11 mouse cellular contexts compared by ENCODE assay signal in the genomic region with DNA sequence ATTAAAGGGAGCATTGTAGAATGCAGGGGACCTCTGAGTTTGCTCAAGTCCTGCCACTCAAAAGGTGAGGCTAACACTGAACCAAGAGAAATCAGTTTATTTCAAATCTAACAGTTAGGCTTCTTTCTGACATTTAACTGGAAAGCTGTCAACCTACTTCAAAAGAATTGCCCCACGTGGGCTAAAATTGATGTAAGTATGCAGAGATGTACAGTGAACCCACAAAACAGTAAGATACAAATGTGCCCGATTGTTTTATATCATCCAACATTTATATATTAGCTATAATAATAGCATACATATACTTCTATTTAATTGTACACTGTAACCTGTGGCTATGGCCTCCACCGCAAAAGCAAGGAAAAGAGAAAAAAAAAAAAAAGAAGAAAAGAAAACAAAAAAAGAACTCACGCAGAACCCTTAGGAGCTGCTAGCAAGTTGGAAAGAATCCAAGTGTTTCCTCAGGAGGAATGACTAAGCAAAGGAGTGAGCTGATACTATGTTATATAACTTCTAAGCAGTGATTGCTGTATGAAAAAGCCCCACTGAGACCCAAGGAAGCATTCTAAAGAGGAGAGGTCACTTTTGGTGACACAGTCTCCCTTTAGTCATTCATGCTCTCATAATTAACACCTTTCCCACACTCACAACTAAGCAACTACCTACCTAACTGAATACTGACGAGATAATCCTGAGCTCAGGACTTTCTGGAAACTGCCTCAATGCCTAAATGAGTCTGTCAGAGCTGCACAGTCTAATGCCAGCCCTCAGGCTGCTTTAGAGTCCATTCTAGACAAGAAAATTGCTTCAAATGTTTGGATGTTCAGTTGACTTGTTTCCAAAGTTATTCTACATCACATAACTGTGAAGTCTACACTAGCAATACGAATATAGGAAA.
DNase-seq lines count a peak whose midpoint lies in the region; ATAC-seq lines count a peak whose summit lies in the region.
"Had no signal": no experiment of that assay in that cellular context is flagged by ENCODE, and none has a peak within 500 bp of the region (broad histone marks: within the 10 kb centered on the region; RNA-seq: fewer than 3 reads in every experiment).

No protein-coding gene starts in this region.

- no peaks in the 10 kb centered on the region for H3K36me3 ChIP-seq in hindbrain, embryonic 14.5 days (replicated peaks; ENCODE audit: control insufficient read depth, insufficient read depth)
- no peaks in the 10 kb centered on the region for H3K36me3 ChIP-seq in hindbrain, embryonic 12.5 days
- H3K36me3 ChIP-seq: heart, embryonic 15.5 days had no signal

- 68% methylated on average over 6 of the region's 6 CpGs for WGBS in hindbrain, embryonic 14.5 days
- WGBS in hindbrain, embryonic 12.5 days, result 66% methylated on average over 6 of the region's 6 CpGs

- H3K4me1 ChIP-seq in hindbrain, embryonic 14.5 days (replicated peaks; ENCODE audit: control insufficient read depth, insufficient read depth, low read length), result no peaks in the 10 kb centered on the region
- H3K4me1 ChIP-seq in hindbrain, embryonic 12.5 days, result peaks cover 14% of the 10 kb centered on the region

- no peak overlapping the region for H3K27ac ChIP-seq in hindbrain, embryonic 14.5 days
- H3K27ac ChIP-seq in hindbrain, embryonic 12.5 days, result no peak overlapping the region
- H3K27ac ChIP-seq: heart, embryonic 15.5 days had no signal

- no peak for ATAC-seq in hindbrain, embryonic 14.5 days (ENCODE audit: low FRiP score)
- ATAC-seq in hindbrain, embryonic 12.5 days (ENCODE audit: low FRiP score), result no peak
- ATAC-seq in megakaryocyte-erythroid progenitor cell, adult 5-6 weeks (replicated peaks; ENCODE audit: low FRiP score, low TSS enrichment, poor library complexity, severe bottlenecking), result no peak

- DNase-seq in adrenal gland, adult (ENCODE audit: inconsistent age in 2 of 2, low spot score in 1 of 2), result peak; percentile 27 to 90
- no peak for DNase-seq in adrenal gland, postnatal 4 days (ENCODE audit: low spot score in 2 of 2)
- DNase-seq in hindbrain, embryonic 14.5 days (ENCODE audit: low spot score), result peak; percentile 41
- peak; percentile 28 to 40 for DNase-seq in right cerebral cortex, adult 2 months (ENCODE audit: low spot score in 2 of 2)
- DNase-seq in right cerebral cortex, postnatal 4 days, result no peak
- no peak for DNase-seq in urinary bladder, postnatal 36 days (ENCODE audit: low spot score in 2 of 2)
- DNase-seq: liver; thymus, adult 18-20 months had no signal

- H3K27me3 ChIP-seq in hindbrain, embryonic 14.5 days (ENCODE audit: control insufficient read depth, insufficient read depth, low read length), result no peaks in the 10 kb centered on the region
- H3K27me3 ChIP-seq in hindbrain, embryonic 12.5 days, result no peaks in the 10 kb centered on the region
- H3K27me3 ChIP-seq: heart, embryonic 15.5 days had no signal

- no peak overlapping the region for H3K9ac ChIP-seq in hindbrain, embryonic 14.5 days
- H3K9ac ChIP-seq in hindbrain, embryonic 12.5 days, result no peak overlapping the region
- H3K9ac ChIP-seq: heart, embryonic 15.5 days had no signal

- H3K4me2 ChIP-seq in hindbrain, embryonic 14.5 days (replicated peaks), result no peak overlapping the region
- H3K4me2 ChIP-seq in hindbrain, embryonic 12.5 days (replicated peaks), result no peak overlapping the region
- H3K4me2 ChIP-seq: heart, embryonic 15.5 days had no signal

- H3K9me3 ChIP-seq in hindbrain, embryonic 14.5 days (ENCODE audit: control insufficient read depth, low read length), result no peaks in the 10 kb centered on the region
- H3K9me3 ChIP-seq in hindbrain, embryonic 12.5 days (replicated peaks), result no peaks in the 10 kb centered on the region
- H3K9me3 ChIP-seq: heart, embryonic 15.5 days had no signal

- no peak overlapping the region for H3K4me3 ChIP-seq in hindbrain, embryonic 14.5 days (replicated peaks; ENCODE audit: low read length)
- no peak overlapping the region for H3K4me3 ChIP-seq in hindbrain, embryonic 12.5 days
- H3K4me3 ChIP-seq: heart, embryonic 15.5 days had no signal

Comparison
In these comparisons a context has a peak if more than half of its experiments do, and no peak if none do; other contexts are left out.
1. DNase-seq: peak in adrenal gland, adult (2 of 2), hindbrain, embryonic 14.5 days (single experiment) and right cerebral cortex, adult 2 months (2 of 2); none in adrenal gland, postnatal 4 days (0 of 2), right cerebral cortex, postnatal 4 days (single experiment) and urinary bladder, postnatal 36 days (0 of 2).